Mouse (Mus musculus): Measurements from ENCODE around the gene Ace3. TPM values are rescaled to one million over a fixed set of nuclear protein-coding genes. Genes with fewer than 3 reads are reported as not detected.

Ace3 gene
- polyA plus RNA-seq, 2 experiments from 2014 or later = not detected

DNA sequence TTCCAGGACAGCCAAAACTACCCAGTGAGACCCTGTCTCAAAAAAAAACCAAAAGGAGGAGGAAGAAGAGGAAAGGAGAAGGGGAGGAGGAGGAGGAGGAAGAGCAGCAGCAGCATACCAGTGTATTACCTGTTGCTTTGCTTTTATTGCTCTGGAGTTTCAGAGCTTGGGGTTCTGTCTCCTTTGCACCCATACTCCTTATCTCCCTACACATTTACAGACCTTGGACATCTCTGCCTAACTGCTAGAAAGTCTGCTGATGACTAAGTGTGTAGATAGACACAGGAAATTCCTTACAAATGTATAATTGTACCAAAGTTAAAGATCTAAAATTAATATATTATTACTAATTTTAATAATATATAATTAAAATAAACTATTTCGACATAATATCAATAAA is 50.8 kb downstream of the Ace3 start:
- ATAC-seq = no peak

DNA sequence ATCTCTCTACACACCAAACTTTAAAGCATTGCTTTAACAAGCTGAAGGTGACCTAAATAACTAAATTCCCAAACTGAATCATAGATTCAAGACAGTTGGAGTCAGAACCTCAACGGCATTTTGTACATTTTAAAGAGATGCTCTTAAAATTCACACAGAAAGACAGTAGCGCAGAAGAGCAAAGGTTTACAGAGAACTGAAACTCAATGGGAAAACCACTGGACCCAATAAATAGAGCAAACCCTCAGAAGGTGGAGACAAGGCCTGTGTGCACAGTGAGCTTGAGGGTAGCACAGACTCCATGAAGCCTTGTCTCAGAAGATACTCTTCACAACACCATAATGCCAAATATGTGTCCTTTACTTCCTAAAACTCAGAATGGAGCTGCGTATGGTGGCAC is 51.3 kb downstream of the Ace3 start:
- ATAC-seq = no peak

DNA sequence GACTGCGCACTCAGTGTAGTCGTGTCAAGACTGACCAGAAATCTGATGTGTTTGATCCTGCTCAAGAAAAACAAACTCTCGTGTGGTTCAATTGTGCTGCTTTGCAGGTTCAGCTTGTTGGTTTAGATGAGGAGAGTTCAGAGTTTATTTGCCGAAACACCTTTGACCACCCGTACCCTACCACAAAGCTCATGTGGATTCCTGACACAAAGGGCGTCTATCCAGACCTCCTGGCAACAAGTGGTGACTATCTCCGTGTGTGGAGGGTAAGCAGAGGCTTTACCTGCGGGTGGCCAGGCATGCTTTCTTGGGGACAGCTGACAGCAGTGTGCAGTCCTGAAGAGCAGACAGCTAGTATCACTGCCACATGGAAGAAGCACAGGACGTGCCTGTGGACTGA is 52.1 kb downstream of the Ace3 start:
- ATAC-seq = no peak

DNA sequence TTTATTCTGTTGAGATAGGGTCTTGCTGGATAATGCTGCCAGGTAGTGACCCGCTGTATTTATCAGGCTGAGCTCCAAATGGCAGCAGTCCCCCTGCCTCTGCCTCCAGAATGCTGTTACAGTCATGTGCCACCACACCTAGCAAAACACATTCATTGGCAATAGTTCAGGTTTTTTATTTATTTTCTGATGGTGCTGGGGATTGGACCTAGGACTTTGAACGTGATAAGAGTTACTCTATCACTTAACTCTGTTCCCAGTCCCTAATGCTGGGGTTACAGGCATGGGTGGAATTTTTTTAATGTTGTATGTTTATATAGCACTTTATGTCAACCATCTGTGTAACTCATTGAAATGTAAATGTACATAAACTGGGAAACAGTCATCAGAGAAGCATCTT is 59.4 kb downstream of the Ace3 start:
- no peak for ATAC-seq

DNA sequence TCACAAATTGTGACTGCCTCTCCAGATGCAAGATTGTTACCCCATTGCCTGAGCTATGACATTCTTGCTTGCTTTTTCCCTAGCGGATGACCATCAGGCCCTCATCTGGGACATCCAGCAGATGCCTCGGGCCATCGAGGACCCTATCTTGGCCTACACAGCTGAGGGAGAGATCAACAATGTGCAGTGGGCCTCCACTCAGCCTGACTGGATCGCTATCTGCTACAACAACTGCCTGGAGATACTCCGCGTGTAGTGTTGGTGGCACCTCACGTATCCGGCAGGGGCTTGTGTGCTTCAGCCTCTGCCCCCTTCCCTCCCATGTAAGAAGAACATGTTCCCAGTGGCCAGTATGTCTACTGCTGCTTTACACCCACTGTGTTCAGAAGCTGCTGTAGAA is 60.1 kb downstream of the Ace3 start:
- no peak for ATAC-seq

Other genes with a start within 250 kb of the Ace3 start
- gene Cyb561, start 41.3 kb upstream of the Ace3 start, polyA plus RNA-seq (2017; shearing (Covaris generic)) = 1 to 10 TPM in 1 of 2 experiments, under 1 TPM in 1; 0.63 to 1.4 TPM
- gene Ace, start 26.7 kb upstream of the Ace3 start, polyA plus RNA-seq (2017; shearing (Covaris generic)) = under 1 TPM in 1 of 2 experiments, not detected in 1; 0.11 TPM
- not detected for gene Kcnh6, start 13.4 kb downstream of the Ace3 start, polyA plus RNA-seq (2017; shearing (Covaris generic))
- 10 to 100 TPM; 22.9 to 23.3 TPM for gene Dcaf7, start 42.2 kb downstream of the Ace3 start, polyA plus RNA-seq (2017; shearing (Covaris generic))
- 10 to 100 TPM; 11.8 to 13.2 TPM for gene Taco1, start 71.4 kb downstream of the Ace3 start, polyA plus RNA-seq (2017; shearing (Covaris generic))
- 10 to 100 TPM; 14.8 to 21.2 TPM for gene Map3k3, start 89.9 kb downstream of the Ace3 start, polyA plus RNA-seq (2017; shearing (Covaris generic))
- gene Gm10840, start 166.2 kb downstream of the Ace3 start, polyA plus RNA-seq (2017; shearing (Covaris generic)) = not detected
- 100 to 1,000 TPM; 633 to 743 TPM for gene Limd2, start 166.2 kb downstream of the Ace3 start, polyA plus RNA-seq (2017; shearing (Covaris generic))
- gene Strada, start 207.5 kb downstream of the Ace3 start, polyA plus RNA-seq (2017; shearing (Covaris generic)) = 10 to 100 TPM; 30.1 to 33.5 TPM
- gene Ccdc47, start 221.7 kb downstream of the Ace3 start, polyA plus RNA-seq (2017; shearing (Covaris generic)) = 10 to 100 TPM; 65.0 to 74.5 TPM
- gene Ddx42, start 222.3 kb downstream of the Ace3 start, polyA plus RNA-seq (2017; shearing (Covaris generic)) = 10 to 100 TPM; 59.1 to 71.5 TPM